Mouse (Mus musculus) spleen, adult 2 months (tissue): ENCODE results near the gene Gucy2f.

Source experiments
- CTCF ChIP-seq: fragments of 200-500 bp; IDR thresholded peaks from 2 replicates; pipeline ENCODE4 v1.5.1; 2011; ENCODE audit warnings: mild to moderate bottlenecking, inconsistent platforms; ENCODE audit not compliant: insufficient read depth, insufficient read length, insufficient replicate concordance; ENCODE audit errors: extremely low read depth
- POLR2A ChIP-seq: fragments of 200-500 bp; IDR thresholded peaks from 2 replicates; pipeline ENCODE4 v1.6.1; 2011; ENCODE audit warnings: low read depth, low read length, inconsistent platforms

DNA sequence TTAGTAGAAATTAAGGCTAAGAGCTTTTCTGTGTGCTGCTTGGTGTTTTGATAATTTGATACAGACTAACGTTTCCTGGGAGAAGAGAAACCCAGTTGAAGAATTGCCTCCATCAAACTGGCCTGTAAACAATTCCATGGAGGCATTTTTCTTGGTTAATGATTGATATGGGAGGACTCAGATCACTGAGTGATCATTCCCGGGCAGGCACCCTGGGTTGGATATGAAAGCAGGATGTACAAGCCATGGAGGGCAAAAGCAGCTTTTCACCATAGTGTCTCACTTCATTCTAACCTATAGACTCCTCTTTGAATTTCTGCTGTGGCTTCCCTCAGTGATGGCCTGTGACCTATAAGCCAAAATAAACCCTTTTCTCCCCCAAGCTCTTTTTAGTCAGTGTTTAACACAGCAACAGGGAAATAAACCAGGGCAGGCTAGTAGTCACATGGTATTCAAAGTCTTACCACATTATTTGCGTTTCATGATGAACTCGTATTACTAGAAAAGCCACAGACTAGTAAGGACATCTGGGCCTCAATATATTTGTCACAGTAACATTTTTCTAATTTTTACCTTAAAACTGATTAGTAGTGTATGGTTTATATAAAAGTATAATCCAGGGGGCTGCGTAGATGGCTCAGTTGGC is 49.1 kb upstream of the Gucy2f start:
- no peak for TF ChIP-seq POLR2A
- TF ChIP-seq CTCF, result no peak
